Mouse (Mus musculus) cerebellum, postnatal 25 days (tissue): Measurements from ENCODE around the gene Cnpy2.
"Not testable (repeated sequence)": the region's sequence is repeated elsewhere in the genome, so short reads cannot be mapped to it uniquely, and the experiment has no call there.

Experiments used
- DNase-seq, 2 experiments: peaks; one replicate each; pipeline ENCODE4 v3.0.0; 2021; ENCODE audit warnings: mixed read lengths in 2 of 2

The Cnpy2 gene

DNA sequence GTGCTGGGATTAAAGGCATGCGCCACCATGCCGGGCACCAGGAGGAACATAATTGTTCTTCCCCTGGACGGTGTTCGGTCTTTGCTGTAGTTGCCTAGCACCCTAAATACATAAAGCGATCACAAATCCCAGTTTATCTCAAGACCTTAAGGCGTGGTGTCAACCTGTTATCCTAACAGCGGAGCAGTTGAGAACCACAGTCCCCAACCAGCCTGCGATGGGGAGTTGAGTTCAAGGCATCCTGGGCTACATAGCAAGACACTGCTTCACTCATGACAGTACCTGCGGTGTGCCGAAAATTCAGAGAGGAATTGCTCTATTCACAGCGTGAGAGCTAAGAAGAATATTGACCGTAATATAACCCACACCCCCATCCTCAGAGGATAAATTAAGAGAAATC is 618 bp upstream of the Cnpy2 start:
- no peak for DNase-seq

DNA sequence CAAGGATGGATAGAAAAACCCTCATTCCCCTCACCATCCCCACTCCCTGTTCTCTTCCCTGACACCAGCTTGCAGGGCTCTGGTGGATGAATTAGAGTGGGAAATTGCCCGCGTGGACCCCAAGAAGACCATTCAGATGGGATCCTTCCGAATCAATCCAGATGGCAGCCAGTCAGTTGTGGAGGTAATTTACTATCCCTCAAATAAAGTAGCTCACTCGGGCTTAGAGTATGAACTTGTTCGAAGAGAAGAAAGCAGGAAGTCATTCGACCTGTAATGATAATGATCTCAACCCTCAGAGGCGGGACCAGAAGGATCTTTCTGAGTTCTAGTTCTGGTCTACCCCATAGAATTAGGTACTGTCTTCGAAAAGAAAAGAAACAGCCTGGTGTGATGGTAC is 1.3 kb downstream of the Cnpy2 start:
- DNase-seq: no peak

DNA sequence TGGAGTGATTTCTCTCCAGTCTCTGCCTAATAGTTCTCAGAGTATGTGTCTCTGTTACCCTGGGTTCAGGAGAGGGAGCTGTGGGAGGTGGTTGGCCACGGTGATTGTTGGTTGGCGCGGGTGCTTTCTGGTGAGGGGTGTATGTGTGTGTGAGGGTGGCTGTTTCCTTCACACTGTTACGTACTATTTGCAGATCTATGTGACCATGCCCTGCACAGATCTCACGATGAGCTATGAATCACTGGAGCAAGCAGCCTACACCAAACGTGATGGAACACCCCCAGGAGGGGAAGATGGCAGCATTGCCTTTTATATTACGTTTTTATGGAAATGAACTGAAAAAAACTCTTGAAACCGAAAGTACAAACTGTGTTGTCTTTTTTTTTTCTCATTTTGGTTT is 4.6 kb downstream of the Cnpy2 start:
- no peak for DNase-seq

DNA sequence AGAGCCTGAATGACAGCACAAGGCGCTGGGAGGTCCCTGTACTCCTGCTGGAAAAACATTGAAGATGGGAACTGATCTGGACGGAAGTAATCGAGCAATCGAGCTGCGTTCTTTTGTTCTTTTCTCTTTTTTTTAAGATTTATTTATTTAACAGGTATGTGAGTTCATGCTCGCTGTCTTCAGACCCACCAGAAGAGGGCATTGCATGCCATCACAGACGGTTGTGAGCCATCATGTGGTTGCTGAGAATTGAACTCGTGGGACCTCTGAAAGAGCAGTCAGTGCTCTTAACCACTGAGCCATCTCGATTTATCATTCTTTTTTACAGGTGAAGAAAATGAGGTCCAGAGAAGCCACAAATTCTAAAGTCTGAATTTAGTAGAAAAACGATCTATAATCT is 5.4 kb downstream of the Cnpy2 start:
- DNase-seq: no peak

DNA sequence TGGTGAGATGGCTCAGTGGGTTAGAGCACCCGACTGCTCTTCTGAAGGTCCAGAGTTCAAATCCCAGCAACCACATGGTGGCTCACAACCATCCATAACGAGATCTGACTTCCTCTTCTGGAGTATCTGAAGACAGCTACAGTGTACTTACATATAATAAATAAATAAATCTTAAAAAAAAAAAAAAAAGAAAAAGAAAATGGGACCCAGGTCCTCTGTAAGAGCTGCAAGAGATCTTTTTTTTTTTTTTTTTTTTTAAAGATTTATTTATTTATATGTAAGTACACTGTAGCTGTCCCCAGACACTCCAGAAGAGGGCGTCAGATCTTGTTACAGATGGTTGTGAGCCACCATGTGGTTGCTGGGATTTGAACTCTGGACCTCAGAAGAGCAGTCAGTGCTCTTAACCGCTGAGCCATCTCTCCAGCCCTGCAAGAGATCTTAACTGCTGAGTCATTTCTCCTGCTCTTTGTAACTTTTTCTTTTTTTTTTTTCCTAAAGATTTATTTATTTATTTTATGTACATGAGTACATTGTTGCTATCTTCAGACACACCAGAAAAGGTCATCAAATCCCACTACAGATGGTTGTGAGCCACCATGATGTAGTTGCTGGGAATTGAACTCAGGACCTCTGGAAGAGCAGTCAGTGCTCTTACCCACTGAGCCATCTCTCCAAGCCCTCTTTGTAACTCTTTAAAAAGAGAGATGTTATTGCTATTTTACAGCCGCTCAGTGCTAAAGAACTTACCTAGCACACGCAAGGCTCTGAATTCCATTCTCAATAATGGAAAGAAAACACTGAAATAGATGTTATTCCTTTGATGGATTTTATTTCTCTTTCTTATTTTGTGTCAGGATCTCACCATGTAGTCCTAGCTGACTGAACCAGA is 10.3 kb downstream of the Cnpy2 start:
- DNase-seq: not testable (repeated sequence)

DNA sequence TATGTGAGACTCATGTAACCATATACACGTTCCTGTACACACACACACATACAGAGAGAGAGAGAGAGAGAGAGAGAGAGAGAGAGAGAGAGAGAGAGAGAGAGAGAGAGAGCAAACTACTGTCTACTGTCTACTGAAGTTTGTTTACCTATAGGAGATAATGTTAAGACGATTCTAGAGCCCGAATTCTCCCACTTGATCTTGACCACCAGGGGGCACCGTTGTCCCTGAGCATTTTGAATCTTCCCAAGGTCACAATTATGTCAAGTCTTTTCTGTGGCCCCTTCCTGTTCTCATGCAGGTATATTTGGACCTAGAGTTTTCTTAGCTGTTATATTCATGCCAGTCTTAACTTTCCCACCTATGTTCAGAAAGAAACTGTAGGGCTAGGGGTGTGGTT is 13.3 kb downstream of the Cnpy2 start:
- peak; percentile 79 to 89 for DNase-seq

DNA sequence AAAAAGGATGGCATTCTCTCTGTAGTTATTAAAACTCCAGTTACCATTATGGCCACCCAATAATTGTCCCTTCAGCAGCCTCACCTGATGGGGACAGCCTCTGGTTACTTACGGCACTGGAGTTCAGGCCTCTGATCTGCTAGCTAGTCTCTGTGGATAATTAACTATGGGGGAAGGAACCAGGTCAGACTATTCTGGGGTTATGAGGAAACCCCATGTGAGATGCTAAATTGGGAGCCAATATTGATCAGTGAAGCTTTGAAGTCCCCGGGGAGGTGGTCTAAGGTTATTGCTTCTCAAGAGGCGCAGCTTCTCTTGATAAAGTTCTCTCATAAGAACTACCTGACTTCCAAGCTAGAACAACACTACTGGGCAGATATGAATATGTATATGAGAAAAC is 13.9 kb downstream of the Cnpy2 start:
- DNase-seq: no peak

DNA sequence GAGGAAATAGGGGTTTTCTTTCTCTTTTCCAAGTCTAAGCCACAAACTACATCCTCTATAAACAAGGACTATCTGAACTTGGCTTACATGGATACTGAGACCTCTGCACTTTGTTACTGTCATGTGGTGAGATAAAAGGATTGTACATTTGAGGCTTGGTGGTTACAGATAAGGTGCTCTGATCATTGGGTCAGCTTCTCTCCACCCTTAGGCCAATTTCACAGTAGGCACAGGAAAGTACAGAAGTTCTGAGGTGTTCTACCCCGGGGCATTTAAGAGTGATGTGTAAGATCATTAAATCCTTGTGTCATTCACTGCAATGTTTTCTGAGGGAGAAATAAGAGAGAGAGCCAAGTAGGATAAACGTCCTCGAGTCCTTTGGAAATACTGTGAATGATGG is 14.3 kb downstream of the Cnpy2 start:
- DNase-seq: no peak

DNA sequence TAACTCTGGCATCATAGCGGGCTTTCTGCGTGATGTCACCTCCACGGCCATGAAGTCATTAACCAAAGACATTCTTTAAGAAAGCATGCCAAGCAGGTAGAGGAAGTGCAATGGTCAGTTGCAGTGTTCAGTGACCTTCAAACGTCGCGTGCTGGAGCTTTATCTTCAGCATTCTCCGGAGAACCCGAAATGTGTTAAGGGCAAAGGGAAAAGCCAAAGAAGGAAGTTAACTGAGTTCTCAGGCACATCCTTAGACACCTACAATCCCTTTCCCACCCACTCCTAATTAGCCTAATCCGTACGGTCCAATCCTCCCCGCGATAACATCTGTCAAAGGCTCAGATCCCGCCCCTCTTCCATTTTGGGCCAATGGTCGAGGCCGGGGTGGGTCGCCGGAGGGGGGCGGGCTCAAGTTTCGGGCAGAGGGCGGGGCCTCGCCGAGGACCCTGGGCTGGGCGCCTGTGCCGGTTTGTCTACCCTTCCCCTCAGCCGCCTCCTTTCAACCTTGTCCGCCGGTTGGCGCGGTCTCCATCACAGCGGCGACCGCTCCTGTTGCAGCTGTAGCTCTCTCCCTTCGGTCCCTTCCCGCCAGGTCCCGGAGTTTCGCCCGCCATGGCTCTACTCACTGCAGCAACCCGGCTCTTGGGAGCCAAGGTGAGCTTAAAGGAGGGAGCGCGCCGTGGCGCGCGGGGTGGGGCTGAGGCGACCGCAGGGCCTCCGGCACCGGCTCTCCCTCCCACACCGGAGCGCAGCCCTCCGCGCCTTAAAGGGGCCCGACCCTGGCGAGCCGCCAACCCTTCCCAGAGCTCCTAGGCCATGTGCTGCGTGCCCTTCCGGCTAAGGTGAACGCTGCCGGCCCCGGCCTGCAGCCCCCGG is 15.3 kb downstream of the Cnpy2 start, which contains the start of gene Cs:
Gene Cs (plus strand): TSS at position 429 of the 876 bp plus-strand sequence.
- peak; percentile 97 to 98 for DNase-seq

DNA sequence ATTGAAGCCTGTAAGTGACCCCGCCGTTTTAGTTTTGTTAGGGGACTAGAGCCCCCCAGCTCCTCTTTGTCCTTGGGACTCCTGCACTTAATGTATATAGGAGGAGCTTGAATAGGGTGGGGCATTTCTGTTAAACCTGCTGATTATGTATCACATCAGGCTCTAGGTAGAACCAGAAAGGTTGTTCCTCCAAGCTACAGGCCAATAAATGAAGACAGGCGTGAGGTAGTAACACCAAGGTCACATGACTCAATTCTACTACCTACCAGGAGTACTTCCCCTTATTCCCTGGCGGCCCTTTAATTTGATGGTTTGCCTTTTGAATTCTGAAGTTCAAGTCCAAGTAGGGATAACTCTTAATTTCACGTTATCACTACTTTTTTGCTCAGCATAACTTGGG is 16.2 kb downstream of the Cnpy2 start:
- DNase-seq: no peak

DNA sequence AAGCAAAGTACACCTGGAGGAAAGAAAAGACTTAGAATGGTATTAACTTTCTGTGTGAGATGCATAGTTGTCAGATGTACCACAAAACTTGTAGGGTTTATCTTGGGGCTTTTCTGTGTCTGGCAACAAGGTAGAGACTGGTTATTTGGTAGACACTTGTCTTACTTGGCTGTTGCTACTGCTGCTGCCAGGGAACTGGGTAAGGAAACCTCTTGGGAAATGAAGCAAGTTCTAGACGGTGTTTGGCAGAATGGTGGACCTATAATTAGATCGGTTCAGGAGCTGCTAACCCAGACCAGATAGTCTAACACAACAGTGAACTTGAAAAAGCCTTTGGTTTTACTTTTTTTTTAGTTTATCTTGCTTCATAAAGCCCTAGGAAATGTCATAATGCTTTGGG is 16.7 kb downstream of the Cnpy2 start:
- no peak for DNase-seq

DNA sequence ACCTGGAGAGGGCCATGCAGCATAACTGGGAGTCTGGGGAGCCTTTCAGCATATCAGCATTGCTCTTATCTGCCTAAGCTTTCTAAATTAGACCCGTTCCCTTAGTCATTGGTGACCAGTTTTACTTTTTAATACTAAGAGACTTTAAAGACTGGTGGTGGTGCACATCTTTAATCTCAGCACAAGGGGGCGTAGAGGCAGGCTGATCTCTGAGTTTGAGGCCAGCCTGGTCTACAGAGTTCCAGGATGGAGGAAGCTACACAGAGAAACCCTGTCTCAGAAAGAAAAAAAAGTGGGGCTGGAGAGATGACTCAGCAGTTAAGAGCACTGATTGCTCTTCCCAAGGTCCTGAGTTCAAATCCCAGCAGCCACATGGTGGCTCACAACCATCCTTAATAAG is 18.0 kb downstream of the Cnpy2 start:
- DNase-seq: no peak

DNA sequence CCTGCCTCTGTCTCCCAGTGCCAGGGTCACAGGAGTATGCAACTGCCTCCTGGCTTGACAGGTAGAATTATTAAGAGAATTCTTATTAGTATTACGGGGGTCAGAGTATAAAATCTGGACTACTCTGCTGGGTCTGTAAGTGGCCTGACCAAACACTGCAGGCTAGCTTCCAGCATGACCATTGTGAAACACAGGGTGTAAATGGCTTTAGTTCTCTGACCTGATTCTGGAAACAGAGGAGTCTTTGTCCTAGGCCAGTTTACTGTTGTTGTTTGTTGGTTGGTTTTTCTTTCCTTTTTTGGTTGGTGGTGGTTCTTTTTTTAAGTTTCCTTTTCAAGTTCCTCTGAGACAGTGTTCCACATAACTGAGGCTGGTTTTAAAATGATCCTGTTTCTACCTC is 21.2 kb downstream of the Cnpy2 start:
- DNase-seq: no peak

DNA sequence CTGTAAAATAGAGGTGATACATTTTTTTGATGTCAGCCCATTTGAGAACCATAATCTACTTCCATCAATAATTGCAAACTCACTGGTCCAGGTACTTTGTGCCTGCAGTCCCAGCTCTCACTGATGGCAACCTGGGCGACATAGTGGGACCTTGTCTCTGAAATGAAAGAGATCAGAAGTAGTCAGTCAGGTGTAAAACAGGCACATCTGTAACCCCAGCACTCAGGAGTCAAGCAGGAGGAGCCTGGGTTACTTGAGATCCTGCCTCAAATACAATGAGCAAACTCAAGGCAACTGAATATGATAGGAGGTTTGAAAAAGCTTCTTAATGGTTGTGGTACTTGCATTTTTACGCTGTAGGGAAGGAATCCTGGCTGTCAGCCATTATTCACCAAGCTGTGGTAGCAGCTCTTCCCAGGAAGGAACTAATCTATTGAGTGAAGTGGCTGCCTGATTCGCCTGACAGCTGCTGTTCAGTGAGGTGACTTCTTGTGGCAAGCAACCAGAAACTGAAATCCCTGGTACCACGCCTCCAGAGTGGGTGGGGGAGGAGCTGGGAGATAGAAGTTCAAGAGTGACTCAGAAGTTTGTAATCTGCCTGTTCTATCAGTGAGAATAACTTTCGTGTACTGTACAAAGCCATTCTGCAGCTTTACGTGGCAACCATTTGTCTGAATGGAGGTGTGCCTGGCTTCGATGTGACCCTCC is 22.5 kb downstream of the Cnpy2 start:
- peak; percentile 19 to 36 for DNase-seq

DNA sequence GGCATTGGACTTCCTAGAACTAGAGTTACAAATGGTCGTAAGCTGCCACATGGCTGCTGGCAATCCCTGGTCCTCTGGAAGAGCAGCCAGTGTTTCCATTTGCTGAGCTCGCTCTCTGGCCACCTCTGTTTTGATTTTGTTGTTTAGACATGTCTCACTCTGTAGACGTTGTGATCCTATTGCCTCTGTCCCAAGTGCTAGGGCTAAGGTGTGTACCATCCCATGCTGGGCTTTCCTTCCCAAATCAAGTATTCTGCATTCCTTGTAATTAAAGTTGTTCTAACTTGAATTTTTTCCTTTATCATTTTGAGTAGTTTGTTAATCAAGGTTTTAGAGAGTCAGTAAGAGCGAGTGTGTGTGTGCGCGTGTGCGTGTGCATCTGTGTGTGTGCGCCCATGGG is 25.3 kb downstream of the Cnpy2 start:
- DNase-seq: no peak

DNA sequence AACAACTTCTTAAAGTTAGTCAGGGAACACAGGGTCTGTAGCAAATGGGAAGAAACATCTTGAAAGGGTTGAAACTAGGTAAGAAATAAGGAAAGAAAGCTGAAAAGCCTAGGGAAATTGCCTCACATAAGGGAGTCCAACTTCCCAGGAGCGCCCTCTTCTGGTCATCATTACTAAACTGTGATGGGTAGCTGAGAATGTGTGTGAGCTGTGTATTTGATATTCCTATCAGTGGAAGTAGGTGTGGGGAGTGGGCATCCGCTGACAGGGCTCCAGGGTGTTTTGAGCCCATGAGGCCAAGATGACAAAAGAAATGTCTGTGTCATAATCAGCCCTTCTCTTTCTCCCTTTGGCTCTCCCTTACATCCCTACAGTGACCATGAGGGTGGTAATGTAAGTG is 36.5 kb downstream of the Cnpy2 start:
- peak in 1 of 2 experiments; percentile 74 for DNase-seq

DNA sequence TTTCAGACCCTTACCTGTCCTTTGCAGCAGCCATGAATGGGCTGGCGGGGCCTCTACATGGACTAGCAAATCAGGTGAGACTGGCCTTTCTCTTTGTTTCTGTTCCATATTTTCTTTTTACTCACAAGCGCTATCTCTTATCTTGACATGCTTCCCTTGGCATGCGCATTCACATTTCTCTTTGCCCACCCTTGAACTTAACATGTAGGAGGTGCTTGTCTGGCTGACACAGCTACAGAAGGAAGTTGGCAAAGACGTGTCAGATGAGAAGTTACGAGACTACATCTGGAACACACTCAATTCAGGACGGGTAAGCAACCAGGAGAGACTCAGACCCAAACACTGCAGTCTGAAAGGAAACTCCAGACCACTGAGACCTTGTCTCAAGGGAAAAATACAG is 37.0 kb downstream of the Cnpy2 start:
- no peak for DNase-seq

DNA sequence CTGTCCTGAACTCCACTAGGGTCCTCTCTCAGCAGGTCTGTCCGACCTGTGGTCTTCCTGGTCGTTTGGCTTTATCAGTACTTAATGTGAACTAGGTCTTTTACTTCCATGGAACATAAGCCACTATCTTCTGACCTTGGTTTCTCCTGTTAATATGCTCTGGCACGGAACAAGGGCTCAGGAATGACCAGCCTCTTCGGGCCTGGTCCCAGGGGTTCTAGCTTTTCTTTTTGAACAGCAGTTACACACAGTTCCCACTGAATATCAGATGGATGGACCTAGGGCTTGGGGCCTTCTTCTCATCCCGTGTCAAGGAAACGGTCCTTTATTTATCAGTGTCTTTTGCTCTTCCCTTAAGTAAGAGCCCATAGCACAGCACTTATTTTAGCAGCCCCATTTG is 39.6 kb downstream of the Cnpy2 start:
- DNase-seq: no peak

DNA sequence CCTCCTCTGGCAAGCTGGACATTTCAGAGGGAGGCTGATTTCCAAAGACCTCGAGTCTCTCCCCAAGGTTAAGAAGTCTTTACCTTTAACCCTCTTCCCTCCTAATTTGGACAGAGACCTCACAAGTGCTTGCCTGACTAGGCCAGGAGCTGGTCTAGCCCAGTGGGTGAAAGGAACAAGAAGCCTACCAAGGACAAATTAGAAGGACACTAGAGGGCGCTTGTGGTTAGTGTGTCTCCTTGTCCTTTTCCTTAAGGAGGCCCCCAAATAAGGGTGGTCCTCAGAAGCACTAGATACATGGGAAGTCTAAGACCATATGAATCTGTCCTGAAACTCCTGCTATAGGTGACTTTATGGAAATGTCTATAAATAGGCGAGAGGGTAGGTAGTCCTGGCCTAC is 40.3 kb downstream of the Cnpy2 start:
- peak in 1 of 2 experiments; percentile 57 for DNase-seq

DNA sequence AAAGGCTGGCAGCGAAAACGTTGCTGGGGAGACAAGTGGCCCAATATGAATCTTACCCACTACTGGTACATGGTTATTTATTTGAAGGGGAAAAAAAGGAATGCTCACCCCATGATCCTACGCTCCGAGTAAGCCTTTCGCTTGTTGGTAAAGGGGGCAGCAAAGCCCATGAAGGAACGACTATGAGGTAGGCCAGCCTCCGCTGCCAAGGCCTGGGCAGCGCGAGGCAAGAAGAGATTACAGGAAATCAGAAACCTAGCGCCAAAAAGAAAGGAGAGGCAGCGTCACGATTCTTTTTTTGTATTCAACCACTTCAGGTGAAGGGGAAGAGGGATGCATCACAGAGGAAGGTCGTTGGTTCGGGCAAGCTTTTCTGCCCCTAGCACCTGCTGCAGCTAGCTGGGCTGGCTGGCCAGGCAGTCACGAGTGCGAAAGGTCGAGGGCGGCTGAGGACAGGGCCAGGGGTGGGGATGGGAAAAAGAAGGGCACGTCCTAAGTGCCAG is 45.7 kb downstream of the Cnpy2 start:
- no peak for DNase-seq

DNA sequence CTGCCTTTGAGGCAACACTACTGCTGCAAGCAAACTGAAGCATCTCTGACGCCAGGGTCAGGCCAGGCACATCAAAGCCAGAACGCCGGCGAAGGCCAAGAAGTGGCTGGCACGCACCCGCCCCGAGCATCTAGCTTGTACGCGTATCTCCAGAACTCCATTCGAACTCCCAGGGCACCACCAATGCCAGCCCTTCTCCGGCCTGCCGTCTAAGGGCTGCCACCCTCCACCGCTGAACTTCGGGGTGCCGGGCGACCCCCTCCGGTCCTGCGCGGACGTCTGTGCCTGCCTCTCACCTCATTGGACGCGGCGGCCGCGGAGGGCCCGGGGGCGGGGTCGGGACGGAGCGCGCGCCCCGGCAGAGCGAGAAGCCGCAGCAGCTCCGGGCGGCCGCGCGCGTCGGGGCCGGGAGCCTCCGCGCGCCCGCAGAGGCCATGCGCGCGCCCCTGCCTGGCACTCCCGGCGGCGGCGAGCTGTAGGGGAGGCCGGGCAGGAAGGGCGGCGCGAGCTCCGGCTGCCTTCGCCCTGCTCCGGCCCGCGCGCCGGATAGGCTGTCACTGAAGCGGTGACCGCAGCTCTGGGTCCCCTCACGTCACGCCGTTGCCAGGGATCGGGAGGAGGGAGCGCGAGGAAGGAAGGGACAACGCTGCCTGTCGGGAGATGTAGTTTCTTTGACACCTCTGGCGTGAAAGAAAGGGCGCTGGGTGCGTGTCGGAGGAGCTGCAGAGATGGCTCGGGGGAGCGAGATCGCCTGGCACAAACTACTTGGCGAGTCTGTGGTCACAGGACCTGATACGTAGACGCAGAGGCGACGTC is 46.4 kb downstream of the Cnpy2 start, which contains the start of gene Coq10a:
Gene Coq10a (minus strand): TSS at position 596 of the 816 bp plus-strand sequence.
- DNase-seq: peak; percentile 95 to 96

DNA sequence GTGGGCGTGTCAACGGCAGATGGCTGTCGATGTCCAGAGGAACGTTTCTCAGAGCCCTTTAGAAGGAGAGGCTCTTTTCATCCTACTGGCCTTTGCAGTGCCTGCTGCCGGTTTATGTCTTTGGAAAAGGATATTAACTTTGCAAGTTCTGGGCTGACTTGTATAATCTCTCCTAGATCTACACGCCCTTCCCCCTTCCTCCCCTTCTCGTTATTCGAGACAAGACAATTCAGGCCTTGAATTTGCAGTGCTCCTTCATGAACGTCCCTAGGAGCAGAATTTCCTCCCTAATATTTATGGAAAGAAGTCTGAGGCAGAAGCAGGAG is 46.9 kb downstream of the Cnpy2 start:
- DNase-seq: no peak
